Mouse (Mus musculus) CD4-positive, CD25-positive, alpha-beta regulatory T cell, adult 9 weeks (primary cell): ENCODE measurements around the gene Gm11992. TPM values are rescaled to one million over a fixed set of nuclear protein-coding genes. Genes with fewer than 3 reads are reported as not detected.

Experiments used
- polyA plus RNA-seq: library from polyadenylated mRNA; unstranded; fragments of 100-300 nt; shearing (Covaris generic); gene quantifications from one replicate; pipeline ENCODE4 v1.2.1, GENCODE M21; 2017

Gene Gm11992
- polyA plus RNA-seq, result not detected

DNA sequence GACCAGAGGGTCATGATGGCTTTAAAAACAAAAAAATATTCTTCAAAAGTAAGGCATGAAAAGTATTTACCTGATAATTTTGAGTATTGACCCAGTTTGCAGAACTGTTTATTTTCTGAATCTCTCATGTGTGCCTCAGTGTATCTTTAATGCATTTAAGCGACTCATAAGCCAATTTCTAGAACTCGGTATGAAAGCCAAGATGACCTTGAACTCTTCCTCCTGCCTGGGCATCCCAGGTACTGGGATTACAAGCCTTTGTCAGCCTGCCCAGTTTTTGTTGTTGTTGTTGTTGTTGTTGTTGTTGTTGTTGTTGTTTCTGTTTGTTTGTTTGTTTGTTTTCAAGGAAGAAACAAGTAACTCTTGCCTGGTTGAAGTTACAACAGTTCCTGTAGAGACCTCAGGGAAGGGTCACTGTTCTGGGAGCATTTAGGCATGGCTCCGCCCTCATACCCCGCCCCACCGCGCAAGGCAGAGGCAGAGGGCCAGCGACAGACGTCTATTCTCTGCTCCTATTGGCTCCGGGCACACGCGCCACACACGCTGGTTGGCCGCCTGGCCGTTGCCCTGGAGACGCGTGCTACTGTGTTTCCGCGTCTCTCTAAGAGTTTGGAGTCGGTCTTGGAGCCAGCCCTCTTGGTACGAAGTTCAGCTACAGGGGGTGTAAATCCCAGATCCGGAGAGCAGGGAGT, at the start of gene Gm11992:
Gene Gm11992, plus strand, starts transcription at position 584 of the 692 bp plus-strand sequence.

DNA sequence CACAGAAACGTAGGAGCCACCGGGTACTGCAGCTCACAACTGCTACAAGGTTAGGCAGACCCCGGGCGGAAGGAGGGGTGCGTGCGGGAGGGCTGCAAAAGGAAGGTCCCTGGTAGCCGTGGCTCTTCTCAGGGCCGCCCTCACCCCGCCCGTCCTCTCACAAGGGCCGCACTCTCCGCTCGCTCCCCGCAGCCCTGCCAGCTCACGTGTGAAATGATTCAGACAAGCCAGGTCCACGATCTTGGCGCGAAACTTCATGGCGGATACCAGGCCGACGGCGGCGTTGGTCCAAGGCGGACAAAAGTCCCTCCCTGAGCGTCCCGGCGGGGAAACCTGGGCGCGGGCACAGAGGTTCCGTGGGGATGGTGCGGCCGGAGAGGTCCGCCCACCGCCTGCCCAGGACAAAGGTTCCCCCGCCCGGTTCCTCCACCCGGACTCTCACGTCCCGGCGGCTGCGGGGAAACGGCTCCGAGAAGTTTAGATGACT, 37.5 kb upstream of the Gm11992 start, which contains the start of gene Hus1:
Gene Hus1, minus strand, starts transcription at position 339 of the 487 bp plus-strand sequence.

DNA sequence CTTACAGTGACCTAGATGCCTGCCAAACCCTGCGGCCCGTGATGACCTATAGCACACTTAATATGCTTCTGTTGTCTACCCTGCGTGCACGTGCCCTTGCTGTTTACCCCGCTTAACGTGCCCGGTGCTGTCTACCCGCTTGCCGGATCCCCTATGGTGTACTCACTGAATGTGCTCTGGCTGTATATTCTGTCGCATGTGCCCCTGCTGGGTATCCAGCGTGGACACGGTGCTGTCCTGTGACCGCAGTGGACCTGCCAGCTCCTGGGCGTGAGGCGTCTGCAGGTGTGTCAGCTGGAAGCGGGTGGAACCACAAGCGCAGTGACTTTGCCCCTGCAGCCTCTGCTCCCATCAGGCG, 288 bp downstream of the Gm11992 start, which contains the start of gene Sun3:
Gene Sun3, minus strand, starts transcription at position 289 of the 358 bp plus-strand sequence.

DNA sequence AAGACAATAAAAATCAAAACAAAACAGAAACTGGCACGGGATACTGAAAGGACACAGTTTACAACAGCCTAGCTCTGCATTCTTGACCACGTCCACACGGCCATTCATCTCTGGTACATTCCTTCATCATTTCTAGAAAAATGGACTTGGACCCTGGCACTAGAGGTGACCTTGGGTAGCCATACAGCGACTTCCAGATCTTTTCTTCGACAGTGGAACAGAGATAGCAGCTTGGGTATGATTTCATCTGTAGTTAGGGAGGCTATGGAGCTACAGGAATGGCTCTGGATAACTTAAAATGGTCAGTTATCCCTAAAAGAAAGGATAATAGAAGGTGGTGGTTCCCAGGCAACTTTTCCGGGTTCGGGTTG, 69.6 kb downstream of the Gm11992 start, which contains the start of gene Upp1:
Gene Upp1, plus strand, starts transcription at position 54 of the 371 bp plus-strand sequence.

Other genes with a start within 250 kb of the Gm11992 start
- gene Pkd1l1, start 75.3 kb upstream of the Gm11992 start, polyA plus RNA-seq, result not detected
- 13.7 TPM for gene Hus1, start 37.4 kb upstream of the Gm11992 start, polyA plus RNA-seq
- not detected for gene Sun3, start 397 bp downstream of the Gm11992 start, polyA plus RNA-seq
- not detected for gene Upp1, start 69.5 kb downstream of the Gm11992 start, polyA plus RNA-seq
- gene Abca13, start 143.3 kb downstream of the Gm11992 start, polyA plus RNA-seq, result not detected